Mouse (Mus musculus): ENCODE data around the gene Fzd7. TPM values are rescaled to one million over a fixed set of nuclear protein-coding genes. Genes with fewer than 3 reads are reported as not detected.

Fzd7 gene
- 19.1 TPM for polyA plus RNA-seq (2014; fragmentation: Illumina TruSeq; extraction: RNeasy Lipid Tissue Mini Kit (QIAGEN cat#74804); ENCODE audit: low read depth, low replicate concordance)

DNA sequence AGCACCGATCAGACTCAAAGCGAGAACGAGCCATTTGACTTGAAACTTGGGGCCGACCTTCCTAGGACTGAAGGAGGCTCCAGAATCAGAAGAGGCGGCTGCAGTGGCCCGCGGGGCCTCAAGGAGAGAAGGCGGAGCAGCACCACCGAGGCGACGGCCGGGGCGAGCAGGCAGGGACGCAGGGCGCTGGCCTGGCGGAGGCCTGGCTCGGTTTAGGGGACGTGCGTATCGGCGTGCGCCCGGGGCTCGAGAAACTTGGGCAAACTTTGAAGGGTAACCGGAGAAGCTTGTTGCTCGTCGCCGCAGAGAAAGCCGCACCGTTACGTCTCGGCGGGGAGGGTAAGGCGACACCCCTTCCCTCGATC is at the start of gene Fzd7:
TSS of gene Fzd7 (plus strand) at position 94 of the 365 bp plus-strand sequence.

DNA sequence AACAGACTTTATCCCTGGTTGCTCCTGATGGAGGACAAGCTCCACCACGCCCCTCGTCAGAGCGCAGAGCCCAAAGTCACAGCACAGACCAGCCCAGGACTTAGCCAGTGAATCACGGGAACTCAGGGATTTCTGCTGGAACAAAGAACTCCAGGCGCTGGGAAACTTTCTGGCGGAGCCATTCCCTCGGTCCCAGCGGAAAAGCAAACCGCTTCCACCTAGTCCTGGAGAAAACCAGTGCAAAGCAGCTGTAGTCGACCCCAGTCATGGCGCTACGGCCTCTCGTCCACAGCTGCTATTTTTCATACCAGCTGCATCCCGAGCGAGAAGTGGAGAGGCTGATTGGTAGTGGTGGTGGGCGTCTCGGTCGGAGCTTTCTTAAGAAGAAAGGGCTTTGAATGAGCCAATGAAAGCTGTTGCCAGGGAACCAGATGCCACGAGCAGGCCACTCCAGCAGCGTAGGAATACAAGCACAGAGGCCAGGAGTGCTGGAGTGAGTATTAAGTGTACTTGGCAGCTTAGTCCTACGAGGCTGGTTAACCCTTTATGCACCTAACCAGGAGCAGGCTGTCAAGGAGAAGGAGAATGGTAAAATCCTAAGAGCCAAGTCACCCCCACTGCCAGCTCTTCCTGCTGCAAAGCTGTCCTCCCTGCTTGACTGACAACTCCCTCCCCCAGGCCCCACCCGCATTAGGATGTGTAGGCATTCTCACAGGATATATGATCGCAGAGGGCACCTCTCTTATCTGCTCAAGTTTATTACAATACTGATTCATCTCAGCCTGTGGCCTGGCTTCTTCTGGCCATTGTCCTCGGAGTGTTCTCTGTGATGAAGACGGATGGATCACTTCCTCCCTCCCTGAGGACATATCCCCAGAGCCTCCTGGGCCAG is 34.0 kb downstream of the Fzd7 start, which contains the start of gene Gm973:
TSS of gene Gm973 (plus strand) at position 239 of the 892 bp plus-strand sequence.

Other genes starting within 250 kb of the Fzd7 start
- 15.8 TPM for gene Als2, start 245.2 kb upstream of the Fzd7 start, polyA plus RNA-seq (2014; fragmentation: Illumina TruSeq; extraction: RNeasy Lipid Tissue Mini Kit (QIAGEN cat#74804); ENCODE audit: low read depth, low replicate concordance)
- not detected for gene Cdk15, start 225.5 kb upstream of the Fzd7 start, polyA plus RNA-seq (2014; fragmentation: Illumina TruSeq; extraction: RNeasy Lipid Tissue Mini Kit (QIAGEN cat#74804); ENCODE audit: low read depth, low replicate concordance)
- 1.9 TPM for gene Gm973, start 33.8 kb downstream of the Fzd7 start, polyA plus RNA-seq (2014; fragmentation: Illumina TruSeq; extraction: RNeasy Lipid Tissue Mini Kit (QIAGEN cat#74804); ENCODE audit: low read depth, low replicate concordance)
- gene Sumo1, start 188.4 kb downstream of the Fzd7 start, polyA plus RNA-seq (2014; fragmentation: Illumina TruSeq; extraction: RNeasy Lipid Tissue Mini Kit (QIAGEN cat#74804); ENCODE audit: low read depth, low replicate concordance), result 372 TPM
- gene Nop58, start 202.5 kb downstream of the Fzd7 start, polyA plus RNA-seq (2014; fragmentation: Illumina TruSeq; extraction: RNeasy Lipid Tissue Mini Kit (QIAGEN cat#74804); ENCODE audit: low read depth, low replicate concordance), result 210 TPM